Mouse (Mus musculus): ENCODE results near the gene Cmtm7. TPM values are rescaled to one million over a fixed set of nuclear protein-coding genes. Genes with fewer than 3 reads are reported as not detected.

Gene Cmtm7
- total RNA-seq, 2 experiments from 2014 or later, result 3.1 to 3.8 TPM

GRCm38 (mm10) chr9:114768066-114768465 is 13.6 kb downstream of the Cmtm7 start:
- peak; percentile 39 for DNase-seq

DNA sequence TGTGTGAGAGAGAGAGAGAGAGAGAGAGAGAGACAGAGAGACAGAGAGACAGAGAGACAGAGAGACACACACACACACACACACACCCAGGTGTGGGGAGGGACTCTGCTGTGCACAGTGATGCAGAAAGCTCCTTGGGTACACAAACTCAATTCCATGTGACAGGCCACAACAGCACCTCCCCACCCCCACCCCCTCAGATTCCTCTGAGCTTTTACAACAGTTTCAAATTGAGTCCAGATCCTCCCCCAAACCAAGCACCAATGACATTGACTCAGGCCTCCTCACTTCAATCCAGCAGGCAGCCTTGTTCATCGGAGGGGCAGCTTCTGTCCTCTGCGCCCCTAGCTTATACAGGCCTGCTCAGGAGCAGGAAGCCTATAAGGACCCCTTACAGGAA is 14.1 kb downstream of the Cmtm7 start:
- intact Hi-C loops (cut with DNase I), result no loop called here
- no peak for DNase-seq

More at GRCm38 (mm10) chr9:114768066-114768465, 13.6 kb downstream of the Cmtm7 start:
- intact Hi-C loops (cut with DNase I), result no loop called here

DNA sequence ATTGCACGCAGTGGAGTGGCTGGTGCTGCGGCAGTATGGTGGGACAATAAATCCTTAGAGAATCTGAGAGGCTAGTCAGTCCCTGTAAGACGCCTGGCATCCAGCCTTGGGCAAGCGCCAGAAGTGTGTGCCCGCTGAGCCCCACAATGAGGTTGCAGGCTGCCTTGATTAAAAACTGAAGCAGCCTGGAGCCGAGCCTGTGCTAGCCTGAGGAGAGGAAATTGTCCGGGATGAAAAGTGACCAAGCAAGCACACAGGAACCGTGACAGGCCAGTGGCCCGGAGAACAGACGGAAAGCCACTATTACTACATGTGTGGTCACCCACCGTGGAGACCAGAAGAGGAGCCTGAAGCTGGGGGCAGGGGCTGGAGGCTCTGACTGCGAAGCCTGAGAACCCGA is 14.6 kb downstream of the Cmtm7 start:
- intact Hi-C loops (cut with DNase I), result no loop called here

DNA sequence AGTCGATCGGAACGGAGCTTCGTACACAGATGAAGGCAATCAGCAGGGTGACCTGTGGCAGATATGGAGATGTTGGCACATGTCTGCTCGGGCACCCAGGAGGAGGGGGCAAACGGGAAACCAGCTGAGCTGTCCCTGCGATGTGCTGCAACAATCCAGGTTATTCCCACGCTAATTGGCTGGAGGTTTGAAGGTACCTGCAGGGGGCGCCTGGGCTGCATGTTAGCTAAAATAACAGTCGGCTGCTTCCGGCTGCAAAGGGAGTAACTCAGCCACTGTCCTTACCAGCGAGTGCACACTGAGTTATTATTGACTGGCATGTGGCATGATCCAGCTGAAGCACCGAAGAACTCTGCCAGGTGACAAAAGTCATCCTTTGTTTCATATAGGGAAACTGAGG is 18.3 kb downstream of the Cmtm7 start:
- intact Hi-C loops (cut with DNase I), result no loop called here
- peak; percentile 54 for DNase-seq

More for the DNA sequence above, 14.6 kb downstream of the Cmtm7 start:
- peak; percentile 95 for DNase-seq

DNA sequence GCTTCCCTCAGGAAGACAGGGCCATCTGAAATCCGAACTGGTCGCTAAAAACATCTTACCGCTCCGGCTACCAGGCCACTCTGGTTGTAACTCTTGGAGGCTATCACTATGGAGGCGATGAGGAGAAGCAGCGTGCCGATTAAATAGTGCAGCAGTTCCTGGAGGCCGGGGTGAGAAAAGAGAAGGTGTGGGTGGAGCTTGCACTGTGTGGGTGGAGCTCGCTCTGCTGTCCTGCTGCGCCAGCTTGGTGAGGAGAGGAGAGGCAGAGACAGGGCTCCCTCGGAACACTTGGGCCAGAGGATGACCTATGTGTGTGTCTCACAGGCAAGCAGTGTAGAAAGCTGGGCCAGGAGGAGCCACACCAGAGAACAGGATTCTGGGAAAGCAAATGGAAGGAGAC is 19.8 kb downstream of the Cmtm7 start:
- intact Hi-C loops (cut with DNase I), result no loop called here
- DNase-seq, result no peak

- no peak for DNase-seq
- intact Hi-C loops (cut with DNase I), result no loop called here
These were observed 21.3 kb downstream of the Cmtm7 start for GRCm38 (mm10) chr9:114760353-114760752.

DNA sequence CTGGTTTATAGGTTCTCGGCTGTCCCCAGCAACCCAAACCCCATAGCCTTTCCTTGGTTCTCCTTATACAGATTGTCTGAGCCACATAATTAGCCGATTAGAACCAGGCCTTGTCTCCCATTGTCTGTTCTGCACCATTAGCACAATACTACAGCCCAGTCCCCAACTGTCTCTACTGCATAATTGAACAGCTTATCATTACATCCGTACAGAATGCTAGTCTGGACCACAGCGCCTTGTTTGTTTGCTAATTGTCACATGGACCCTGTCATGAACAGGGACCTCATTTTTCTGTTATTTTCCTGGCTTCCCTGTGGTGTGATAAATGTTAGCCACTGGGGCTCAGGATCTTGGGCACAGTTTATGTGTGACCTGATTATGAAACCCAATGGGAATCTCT is 21.8 kb downstream of the Cmtm7 start:
- DNase-seq, result no peak
- intact Hi-C loops (cut with DNase I), result no loop called here

DNA sequence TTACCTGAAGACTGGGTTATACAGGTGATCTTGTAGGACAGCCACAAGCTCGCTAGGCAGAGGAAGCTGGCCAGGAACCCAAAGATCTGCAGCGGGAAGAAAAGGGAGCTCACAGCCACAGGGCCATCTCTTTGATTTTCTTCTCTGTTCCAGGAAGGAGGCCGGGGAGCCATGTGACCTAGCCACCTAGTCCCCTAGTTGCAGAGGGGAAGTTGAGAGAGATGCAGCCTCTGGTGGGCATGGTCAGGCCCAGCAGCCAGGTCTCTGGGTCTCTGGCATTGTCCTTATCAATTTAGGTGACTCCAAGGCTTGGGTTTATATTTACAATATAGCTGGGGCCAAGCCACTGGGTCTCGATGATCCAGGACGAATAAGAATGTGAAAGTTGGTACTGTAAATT is 22.9 kb downstream of the Cmtm7 start:
- DNase-seq, result no peak
- intact Hi-C loops (cut with DNase I), result no loop called here

- intact Hi-C loops (cut with DNase I), result no loop called here
- no peak for DNase-seq
These were observed 23.4 kb downstream of the Cmtm7 start for GRCm38 (mm10) chr9:114758272-114758671.

DNA sequence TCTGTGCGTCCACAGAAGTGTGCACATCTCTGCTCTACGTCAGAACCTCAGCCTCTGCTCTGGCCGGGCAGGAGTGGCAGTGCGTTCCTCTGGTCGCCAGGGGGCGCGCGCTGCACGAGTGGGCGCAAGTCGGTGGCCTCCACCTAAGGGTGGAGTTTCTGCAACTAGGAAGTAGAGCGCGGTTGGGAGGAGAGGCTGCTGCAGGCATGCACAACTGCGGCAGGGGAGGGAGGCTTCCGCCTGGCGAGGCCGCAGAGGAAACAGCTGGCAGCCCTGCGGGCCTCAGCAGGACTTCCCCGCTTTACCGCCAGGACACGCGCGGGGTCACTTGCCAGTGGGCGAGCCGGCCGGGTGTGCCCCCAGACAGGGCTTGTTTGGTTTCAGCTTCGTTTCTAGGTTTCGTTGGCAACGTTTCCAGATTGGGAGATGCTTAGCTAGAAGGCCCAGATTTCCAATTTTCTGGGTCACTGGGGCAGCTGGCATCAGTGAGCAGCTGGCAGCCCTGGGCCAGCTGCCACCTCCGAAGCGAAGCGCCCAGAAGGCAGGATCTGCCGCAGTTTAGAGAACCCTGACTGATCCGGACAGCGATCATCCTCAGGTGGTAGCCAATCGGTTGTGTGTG is 28.7 kb downstream of the Cmtm7 start:
- intact Hi-C loops (cut with DNase I), result no loop called here
- DNase-seq, result peak; percentile 88

DNA sequence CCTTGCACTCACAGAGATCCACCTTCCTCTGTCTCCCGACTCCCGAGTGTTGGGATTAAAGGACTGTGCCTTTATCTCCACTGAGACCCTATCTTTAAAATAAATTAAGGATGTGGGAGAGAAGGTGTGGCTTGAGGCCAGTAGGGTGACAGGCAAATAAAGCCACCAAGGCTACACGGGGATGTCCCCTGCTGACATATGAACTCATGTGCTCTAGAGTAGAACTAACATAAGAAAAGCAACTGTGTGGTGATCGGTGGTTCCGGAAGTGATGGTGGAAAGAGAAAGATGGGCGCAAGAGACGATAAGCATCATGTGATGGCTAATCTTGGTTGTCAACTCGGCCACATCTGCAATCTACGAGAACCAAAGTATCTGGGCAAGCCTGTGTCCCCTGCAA is 29.3 kb downstream of the Cmtm7 start:
- intact Hi-C loops (cut with DNase I), result no loop called here
- DNase-seq, result no peak

GRCm38 (mm10) chr9:114751582-114751981 is 30.1 kb downstream of the Cmtm7 start:
- no peak for DNase-seq
- intact Hi-C loops (cut with DNase I), result no loop called here

- DNase-seq, result no peak
- intact Hi-C loops (cut with DNase I), result no loop called here
These were observed 34.2 kb downstream of the Cmtm7 start for GRCm38 (mm10) chr9:114747466-114747865.

DNA sequence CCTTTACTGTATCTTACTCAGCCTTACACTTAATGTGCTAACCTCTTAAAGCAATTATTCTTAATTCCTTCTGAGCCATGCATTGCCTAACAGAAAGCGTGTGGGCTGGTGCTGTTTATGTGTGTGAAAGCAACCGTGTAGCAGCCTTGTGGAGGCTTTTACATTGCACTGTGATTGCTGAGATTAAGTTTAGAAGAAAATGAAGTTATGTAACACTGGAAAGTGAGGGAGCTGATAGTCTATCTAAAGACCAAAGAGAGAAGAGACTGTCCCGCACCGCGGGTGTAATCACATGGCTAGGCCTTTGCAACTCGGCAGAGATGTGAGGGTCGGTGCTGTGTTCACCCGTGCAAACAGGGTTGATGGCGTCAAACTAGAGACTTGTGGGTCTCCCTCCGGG is 34.6 kb downstream of the Cmtm7 start:
- no peak for DNase-seq

DNA sequence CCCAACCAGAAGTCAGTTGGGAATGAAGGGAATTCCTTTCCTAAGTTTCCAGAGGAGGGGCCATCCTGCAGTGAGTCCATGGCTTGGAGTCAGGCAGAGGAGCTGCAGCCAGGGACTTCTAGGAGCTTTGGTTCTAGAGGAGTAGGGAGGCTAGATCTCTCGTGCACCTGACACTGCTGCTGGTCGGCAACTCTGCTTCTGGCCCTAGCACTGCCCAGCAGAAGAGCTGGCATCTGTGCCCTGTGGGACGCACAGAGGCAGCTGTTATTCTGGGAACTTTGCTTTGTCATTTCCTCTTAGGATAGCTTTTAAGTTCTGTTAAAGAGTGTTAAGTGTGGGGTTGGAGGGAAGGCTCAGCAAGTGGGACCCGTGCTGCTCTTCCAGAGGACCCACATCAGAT is 36.0 kb downstream of the Cmtm7 start:
- intact Hi-C loops (cut with DNase I), result no loop called here
- no peak for DNase-seq

More for the DNA sequence above, 34.6 kb downstream of the Cmtm7 start:
- intact Hi-C loops (cut with DNase I), result no loop called here

DNA sequence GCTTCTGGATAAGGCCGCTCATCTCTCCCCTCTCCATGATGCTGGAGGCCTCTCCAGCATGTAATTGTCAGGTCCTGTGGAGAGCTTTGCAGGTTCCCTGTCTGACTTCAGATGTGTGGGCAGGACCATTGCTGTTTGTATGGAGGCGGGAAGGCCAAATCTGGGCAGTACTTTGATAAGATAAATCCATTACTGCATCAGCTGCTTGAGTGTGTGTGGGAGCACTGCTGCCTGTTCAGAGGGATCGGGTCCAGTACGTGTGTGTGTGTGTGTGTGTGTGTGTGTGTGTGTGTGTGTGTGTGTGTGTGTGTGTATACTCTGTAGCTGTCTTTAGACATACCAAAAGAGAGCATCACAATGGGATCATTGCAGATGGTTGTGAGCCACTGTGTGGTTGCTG is 36.5 kb downstream of the Cmtm7 start:
- no peak for DNase-seq
- intact Hi-C loops (cut with DNase I), result no loop called here

DNA sequence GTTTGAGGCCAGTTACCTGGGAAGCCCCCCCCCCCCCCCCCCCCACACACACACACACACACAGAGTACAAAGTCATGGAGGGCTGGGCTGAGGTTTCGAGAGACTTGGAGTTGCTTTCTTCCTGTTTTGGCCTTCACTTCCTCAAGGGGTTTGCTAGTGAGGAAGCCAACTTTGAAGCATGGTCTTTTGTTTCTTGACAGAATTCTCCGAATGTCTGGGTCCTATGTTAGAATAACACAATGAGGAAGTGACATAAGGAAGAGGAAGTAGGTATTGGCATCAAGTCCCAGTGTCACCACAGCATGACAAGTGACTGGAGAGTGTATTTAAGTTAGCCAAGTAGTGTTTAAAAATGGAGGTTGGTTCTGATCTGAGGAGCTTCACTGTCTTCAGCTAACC is 38.9 kb downstream of the Cmtm7 start:
- DNase-seq, result no peak
- intact Hi-C loops (cut with DNase I), result no loop called here

DNA sequence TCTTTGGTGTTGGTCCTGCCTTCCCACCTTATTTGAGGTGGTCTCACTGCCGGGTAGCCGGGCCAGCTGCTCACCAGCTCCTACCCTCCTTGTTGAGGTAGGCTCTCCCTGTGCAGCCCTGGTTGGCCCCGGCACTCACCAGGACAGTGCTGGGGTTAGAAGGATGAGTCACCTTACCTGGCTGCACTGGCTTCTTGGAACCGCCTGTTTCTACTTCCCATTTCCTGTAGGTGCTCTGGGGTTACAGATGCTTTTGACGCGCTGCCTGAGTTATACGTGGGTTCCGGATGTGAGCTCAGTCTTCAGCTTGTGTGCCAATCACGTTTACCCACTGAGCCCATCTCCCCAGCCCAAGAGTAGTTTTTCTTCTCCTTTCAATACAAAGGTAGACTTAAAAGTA is 41.3 kb downstream of the Cmtm7 start:
- DNase-seq, result no peak
- intact Hi-C loops (cut with DNase I), result no loop called here

GRCm38 (mm10) chr9:114736442-114736841 is 45.2 kb downstream of the Cmtm7 start:
- intact Hi-C loops (cut with DNase I), result no loop called here
- no peak for DNase-seq

DNA sequence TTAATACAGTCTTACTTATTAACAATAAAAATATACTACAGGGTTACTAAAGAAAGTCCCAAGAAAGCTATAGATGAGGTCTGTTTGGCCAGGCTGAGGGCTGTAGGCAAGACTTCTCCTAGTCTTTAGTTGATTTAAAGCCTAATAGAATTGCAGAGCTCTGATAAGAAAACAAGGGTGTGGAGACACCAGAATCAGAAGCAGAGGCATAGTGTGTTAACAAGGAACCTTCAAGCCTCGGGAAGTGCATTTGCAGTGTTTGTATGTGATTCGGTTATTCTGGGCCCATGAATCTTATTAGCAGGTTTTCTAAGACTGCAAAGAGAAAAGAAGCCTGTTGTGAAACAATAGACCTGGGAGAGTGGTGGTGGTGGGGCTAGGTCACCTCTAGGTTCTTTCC is 48.4 kb downstream of the Cmtm7 start:
- intact Hi-C loops (cut with DNase I), result no loop called here
- no peak for DNase-seq

- intact Hi-C loops (cut with DNase I), result no loop called here
- no peak for DNase-seq
These were observed 49.6 kb downstream of the Cmtm7 start for GRCm38 (mm10) chr9:114731871-114732682.

GRCm38 (mm10) chr9:114731011-114731755 is 50.5 kb downstream of the Cmtm7 start, which contains the start of gene Cmtm6:
Gene Cmtm6, plus strand, starts transcription at chr9:114731116.
- peak; percentile 97 for DNase-seq
- intact Hi-C loops (cut with DNase I), result no loop called here
